Mouse (Mus musculus): ENCODE data around the gene Btg1. TPM values are rescaled to one million over a fixed set of nuclear protein-coding genes. Genes with fewer than 3 reads are reported as not detected.

Btg1 gene
- total and polyA plus RNA-seq, 2 experiments = 11.2 to 12.6 TPM

GRCm38 (mm10) chr10:96625061-96625460 is 8.3 kb downstream of the Btg1 start:
- TF ChIP-seq CTCF (IDR thresholded peaks at IDR 0.05; ENCODE audit: low read depth, low read length) (no peak), POLR2A (IDR thresholded peaks at IDR 0.05; ENCODE audit: extremely low read depth, insufficient read depth, low read length) (no peak)
- Histone ChIP-seq H3K79me2 (ENCODE audit: control insufficient read depth, insufficient read depth, low read length) (peaks cover under 1% of the 10 kb centered on the region; the same call in 1 of the 2 replicates), H3K4me1 (ENCODE audit: control insufficient read depth, insufficient read depth, low read length) (peaks cover 15% of the 10 kb centered on the region), H3K27me3 (ENCODE audit: control insufficient read depth, insufficient read depth, low read length) (no peaks in the 10 kb centered on the region), H3K4me3 (ENCODE audit: insufficient read depth, low read depth, low read length) (no peak overlapping the region), H3K9ac (ENCODE audit: low read depth, low read length) (no peak overlapping the region), H3K27ac (replicated peaks; ENCODE audit: insufficient read depth, low read depth, low read length) (no peak overlapping the region), H3K36me3 (ENCODE audit: control insufficient read depth, insufficient read depth, low read length) (peaks cover 7% of the 10 kb centered on the region)
- 95% methylated on average over 4 of the region's 4 CpGs for WGBS
- no peak for DNase-seq (ENCODE audit: extremely low read depth, low read depth, low spot score)

- Histone ChIP-seq H3K27ac (replicated peaks; ENCODE audit: insufficient read depth, low read depth, low read length) (no peak overlapping the region), H3K27me3 (ENCODE audit: control insufficient read depth, insufficient read depth, low read length) (no peaks in the 10 kb centered on the region), H3K36me3 (ENCODE audit: control insufficient read depth, insufficient read depth, low read length) (peaks cover 5% of the 10 kb centered on the region; the same call in 1 of the 2 replicates), H3K4me3 (ENCODE audit: insufficient read depth, low read depth, low read length) (no peak overlapping the region), H3K4me1 (ENCODE audit: control insufficient read depth, insufficient read depth, low read length) (peaks cover 11% of the 10 kb centered on the region), H3K79me2 (ENCODE audit: control insufficient read depth, insufficient read depth, low read length) (no peaks in the 10 kb centered on the region; the same call in 1 of the 2 replicates), H3K9ac (ENCODE audit: low read depth, low read length) (no peak overlapping the region)
- WGBS = 89% methylated on average over 4 of the region's 4 CpGs
- DNase-seq (ENCODE audit: extremely low read depth, low read depth, low spot score) = no peak
- TF ChIP-seq CTCF (IDR thresholded peaks at IDR 0.05; ENCODE audit: low read depth, low read length) (no peak), POLR2A (IDR thresholded peaks at IDR 0.05; ENCODE audit: extremely low read depth, insufficient read depth, low read length) (no peak)
These were observed 8.9 kb downstream of the Btg1 start for GRCm38 (mm10) chr10:96625682-96626081.

- WGBS = 92% methylated on average over 10 of the region's 10 CpGs
- no peak for TF ChIP-seq CTCF (IDR thresholded peaks at IDR 0.05; ENCODE audit: low read depth, low read length)
- no peak for TF ChIP-seq POLR2A (IDR thresholded peaks at IDR 0.05; ENCODE audit: extremely low read depth, insufficient read depth, low read length)
- H3K4me1 ChIP-seq (ENCODE audit: control insufficient read depth, insufficient read depth, low read length) = peaks cover 7% of the 10 kb centered on the region
- no peaks in the 10 kb centered on the region; the same call in 1 of the 2 replicates for H3K79me2 ChIP-seq (ENCODE audit: control insufficient read depth, insufficient read depth, low read length)
- no peak overlapping the region for H3K9ac ChIP-seq (ENCODE audit: low read depth, low read length)
- DNase-seq (ENCODE audit: extremely low read depth, low read depth, low spot score) = no peak
- H3K4me3 ChIP-seq (ENCODE audit: insufficient read depth, low read depth, low read length) = no peak overlapping the region
- peaks cover 3% of the 10 kb centered on the region; the same call in 1 of the 2 replicates for H3K36me3 ChIP-seq (ENCODE audit: control insufficient read depth, insufficient read depth, low read length)
- H3K27ac ChIP-seq (replicated peaks; ENCODE audit: insufficient read depth, low read depth, low read length) = no peak overlapping the region
- H3K27me3 ChIP-seq (ENCODE audit: control insufficient read depth, insufficient read depth, low read length) = no peaks in the 10 kb centered on the region
These were observed 9.4 kb downstream of the Btg1 start for GRCm38 (mm10) chr10:96626120-96626750.

- Histone ChIP-seq H3K27ac (replicated peaks; ENCODE audit: insufficient read depth, low read depth, low read length) (no peak overlapping the region), H3K4me3 (ENCODE audit: insufficient read depth, low read depth, low read length) (no peak overlapping the region), H3K4me1 (ENCODE audit: control insufficient read depth, insufficient read depth, low read length) (peaks cover 2% of the 10 kb centered on the region; the same call in 1 of the 2 replicates), H3K79me2 (ENCODE audit: control insufficient read depth, insufficient read depth, low read length) (no peaks in the 10 kb centered on the region; the same call in 1 of the 2 replicates), H3K27me3 (ENCODE audit: control insufficient read depth, insufficient read depth, low read length) (no peaks in the 10 kb centered on the region), H3K36me3 (ENCODE audit: control insufficient read depth, insufficient read depth, low read length) (0 out of 2 replicates have a peak, but pooled peaks cover 3% of the 10 kb centered on the region), H3K9ac (ENCODE audit: low read depth, low read length) (no peak overlapping the region)
- TF ChIP-seq CTCF (IDR thresholded peaks at IDR 0.05; ENCODE audit: low read depth, low read length) = no peak
- TF ChIP-seq POLR2A (IDR thresholded peaks at IDR 0.05; ENCODE audit: extremely low read depth, insufficient read depth, low read length) = no peak
- no peak for DNase-seq (ENCODE audit: extremely low read depth, low read depth, low spot score)
- WGBS = 96% methylated on average over 10 of the region's 10 CpGs
These were observed 10.5 kb downstream of the Btg1 start for GRCm38 (mm10) chr10:96627332-96627731.

GRCm38 (mm10) chr10:96628100-96628912 is 11.5 kb downstream of the Btg1 start:
- WGBS = 87% methylated on average over 16 of the region's 16 CpGs
- Histone ChIP-seq H3K27ac (replicated peaks; ENCODE audit: insufficient read depth, low read depth, low read length) (no peak overlapping the region), H3K27me3 (ENCODE audit: control insufficient read depth, insufficient read depth, low read length) (no peaks in the 10 kb centered on the region), H3K79me2 (ENCODE audit: control insufficient read depth, insufficient read depth, low read length) (no peaks in the 10 kb centered on the region), H3K4me3 (ENCODE audit: insufficient read depth, low read depth, low read length) (no peak overlapping the region), H3K36me3 (ENCODE audit: control insufficient read depth, insufficient read depth, low read length) (no peaks in the 10 kb centered on the region), H3K9ac (ENCODE audit: low read depth, low read length) (no peak overlapping the region), H3K4me1 (ENCODE audit: control insufficient read depth, insufficient read depth, low read length) (peaks cover 2% of the 10 kb centered on the region; the same call in 1 of the 2 replicates)
- no peak for DNase-seq (ENCODE audit: extremely low read depth, low read depth, low spot score)
- TF ChIP-seq CTCF (IDR thresholded peaks at IDR 0.05; ENCODE audit: low read depth, low read length) (no peak), POLR2A (IDR thresholded peaks at IDR 0.05; ENCODE audit: extremely low read depth, insufficient read depth, low read length) (no peak)

All from liver, adult 2 months (tissue).